Mouse (Mus musculus) left cerebral cortex, postnatal 10 days (tissue): Measurements from ENCODE around the gene Acot5. TPM values are rescaled to one million over a fixed set of nuclear protein-coding genes. Genes with fewer than 3 reads are reported as not detected.
A peak's percentile ranks its signal among the peaks of the same experiment; 100 is the strongest.
"Not testable (repeated sequence)": the region's sequence is repeated elsewhere in the genome, so short reads cannot be mapped to it uniquely, and the experiment has no call there.

ENCODE experiments used
- DNase-seq, 2 experiments: peaks; one replicate each; pipeline ENCODE4 v3.0.0; 2021 to 2022; ENCODE audit warnings: low spot score in 2 of 2, mixed read lengths in 1 of 2; ENCODE audit errors: extremely low spot score in 1 of 2
- intact Hi-C: fragments of 180-260 bp; cut with DNase I; formaldehyde crosslinking; loops from one replicate; pipeline ENCODE4 v1.15.1; 2025
- total RNA-seq, 2 experiments: library from RNA; stranded (reverse); gene quantifications; 2 replicates each; pipeline ENCODE4 v1.2.3; 2021

Gene Acot5
- 1 to 10 TPM; 3.6 to 3.9 TPM for total RNA-seq

- intact Hi-C loops, result no loop called here
- no peak for DNase-seq
Observed at GRCm38 (mm10) chr12:84068986-84069385, at the start of gene Acot5. Gene Acot5 (plus strand): TSS chr12:84069325.

DNA sequence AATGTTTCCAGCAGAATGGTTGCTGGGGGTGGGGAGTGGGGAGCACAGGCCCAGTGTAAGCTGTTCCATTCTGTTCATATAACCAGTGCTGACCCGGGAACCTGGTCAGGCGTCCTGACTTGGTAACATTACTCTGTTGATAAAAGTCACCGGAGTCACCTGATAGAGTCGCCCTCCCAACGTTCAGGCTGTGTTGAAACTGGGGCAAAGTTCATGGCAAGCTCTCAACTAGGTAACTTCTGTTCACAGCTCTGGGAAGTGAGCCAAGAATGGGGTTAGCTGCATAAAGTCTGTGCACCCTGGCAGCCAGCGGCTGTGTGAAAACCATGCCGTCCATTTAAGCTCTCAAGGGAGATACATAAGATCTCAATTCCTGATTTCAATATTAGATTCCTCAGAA is 48.6 kb upstream of the Acot5 start:
- peak in 1 of 2 experiments; percentile 62 for DNase-seq
- intact Hi-C loops, result not testable (repeated sequence)

DNA sequence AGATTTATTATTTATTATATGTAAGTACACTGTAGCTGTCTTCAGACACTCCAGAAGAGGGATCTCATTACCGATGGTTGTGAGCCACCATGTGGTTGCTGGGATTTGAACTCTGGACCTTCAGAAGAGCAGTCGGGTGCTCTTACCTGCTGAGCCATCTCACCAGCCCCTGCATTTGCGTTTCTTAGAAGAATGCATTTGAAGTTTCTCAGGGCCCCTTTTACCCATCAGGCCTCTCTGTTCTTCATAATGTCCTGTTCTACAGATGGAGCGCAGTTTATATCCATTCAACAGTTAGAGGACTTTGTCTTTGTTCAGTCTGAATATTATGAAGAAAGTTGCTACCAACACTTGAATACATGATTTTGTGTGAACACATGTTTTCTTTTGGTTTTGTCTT is 46.9 kb upstream of the Acot5 start:
- DNase-seq, intact Hi-C loops: not testable (repeated sequence)

- intact Hi-C loops, result no loop called here
- no peak for DNase-seq
Observed at GRCm38 (mm10) chr12:84023052-84023745, 45.9 kb upstream of the Acot5 start.

DNA sequence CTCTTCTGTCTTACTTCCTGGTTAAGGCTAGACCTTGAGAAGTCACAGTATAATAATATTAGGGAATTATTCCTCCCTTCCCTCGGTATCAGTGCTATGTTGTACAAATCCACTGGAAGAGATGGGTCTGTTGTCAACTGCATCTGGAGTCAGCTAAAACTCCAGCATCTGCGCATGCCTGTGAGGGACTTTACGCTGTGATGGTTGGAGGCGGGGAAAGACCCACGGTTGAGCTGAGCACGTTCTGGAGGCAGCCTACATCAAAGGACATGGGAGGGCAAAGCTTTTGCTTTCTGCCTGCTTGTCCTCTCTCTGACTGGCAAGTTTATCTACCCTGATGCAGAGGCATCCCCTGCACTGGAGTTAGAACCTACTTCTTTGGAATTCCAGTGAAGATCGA is 43.2 kb upstream of the Acot5 start:
- intact Hi-C loops, result no loop called here

DNA sequence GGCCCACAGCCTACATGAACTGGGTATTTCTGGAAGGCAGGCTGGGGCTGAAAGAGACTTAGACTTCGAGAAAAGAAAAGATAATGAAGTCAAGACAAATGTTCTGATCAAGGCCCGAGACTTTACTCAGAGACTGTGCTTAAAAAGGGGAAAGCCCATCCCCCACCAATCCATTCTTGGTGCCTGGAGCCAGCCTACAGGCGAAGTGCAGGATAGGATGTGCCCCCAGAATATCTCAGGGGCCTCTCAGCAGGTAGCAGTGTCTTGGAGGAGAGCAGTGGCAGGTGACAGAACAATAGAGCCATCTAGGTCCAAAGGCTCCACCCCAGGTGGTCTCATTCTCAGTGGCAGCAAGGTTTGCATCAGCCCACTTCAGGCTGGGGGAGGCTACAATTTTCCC is 40.8 kb upstream of the Acot5 start:
- intact Hi-C loops, result not testable (repeated sequence)

More for the DNA sequence above, 43.2 kb upstream of the Acot5 start:
- DNase-seq, result no peak

GRCm38 (mm10) chr12:84029043-84029442 is 40.1 kb upstream of the Acot5 start:
- DNase-seq, intact Hi-C loops: not testable (repeated sequence)

More for the DNA sequence above, 40.8 kb upstream of the Acot5 start:
- DNase-seq, result not testable (repeated sequence)

DNA sequence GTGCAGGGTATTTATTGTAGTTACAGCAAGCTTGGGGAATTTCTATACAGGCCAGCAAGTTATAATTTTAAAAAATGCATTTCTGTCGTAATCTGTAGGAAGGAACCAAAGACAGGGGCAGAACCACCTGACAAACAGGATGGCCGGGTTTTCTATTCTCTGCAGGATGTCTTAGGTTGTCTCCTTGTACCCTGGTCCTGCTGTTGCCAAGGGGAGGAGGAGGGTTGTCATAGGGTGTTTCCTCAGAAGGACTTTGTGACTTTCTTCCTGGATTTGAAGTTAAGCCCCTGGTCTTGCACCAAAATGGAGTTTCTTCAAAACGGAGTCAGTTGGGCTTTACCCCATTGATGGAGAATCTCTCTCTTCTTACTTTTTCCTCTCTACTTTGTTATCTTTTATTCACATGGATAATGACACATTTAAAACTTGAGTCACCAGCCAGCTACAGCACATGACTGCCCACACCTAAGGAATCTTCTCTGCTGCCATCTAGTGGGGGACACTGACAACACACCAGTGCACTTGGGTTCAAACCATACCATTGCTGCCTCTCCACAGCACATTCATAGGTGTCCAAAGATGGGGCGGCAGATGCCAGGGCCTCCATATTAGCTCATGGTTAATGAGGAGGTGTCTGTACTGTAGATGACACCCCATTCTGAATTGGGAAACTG is 38.3 kb upstream of the Acot5 start:
- intact Hi-C loops, result loop anchor here (5.0 kb wide), 1 partner anchor 43 kb away; the partner anchor contains the start of gene Acot2
- peak; percentile 58 to 65 for DNase-seq

GRCm38 (mm10) chr12:84032854-84033253 is 36.3 kb upstream of the Acot5 start:
- DNase-seq, result no peak
- intact Hi-C loops, result loop anchor here (5.0 kb wide), 1 partner anchor 46 kb away; the partner anchor contains the start of gene Acot2

DNA sequence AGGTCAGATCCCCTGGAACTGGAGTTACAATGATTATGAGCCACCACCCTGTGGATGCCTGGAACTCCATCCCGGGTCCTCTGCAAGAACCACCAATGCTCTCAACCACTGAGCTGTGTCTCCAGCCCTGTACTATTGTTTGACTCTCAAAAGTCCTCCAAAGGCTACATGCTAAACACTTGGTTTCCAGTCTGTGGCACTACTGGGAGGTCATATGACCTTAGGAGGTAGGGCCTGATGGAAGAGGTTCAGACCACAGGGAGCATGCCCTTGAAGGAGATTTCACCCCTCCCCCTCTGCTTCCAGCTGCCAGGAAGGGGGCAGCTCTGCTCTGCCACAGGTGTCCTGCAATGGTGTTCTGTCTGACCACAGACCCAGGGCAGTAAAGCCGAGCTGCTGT is 35.8 kb upstream of the Acot5 start:
- DNase-seq, result not testable (repeated sequence)
- intact Hi-C loops, result loop anchor here (5.0 kb wide), 1 partner anchor 46 kb away; the partner anchor contains the start of gene Acot2

GRCm38 (mm10) chr12:84034108-84034507 is 35.0 kb upstream of the Acot5 start:
- no peak for DNase-seq
- intact Hi-C loops, result loop anchor here (5.0 kb wide), 1 partner anchor 47 kb away; the partner anchor contains the start of gene Acot2

GRCm38 (mm10) chr12:84038241-84038640 is 30.9 kb upstream of the Acot5 start, which contains the start of gene Acot4:
Gene Acot4 (plus strand): TSS chr12:84038379.
- intact Hi-C loops, DNase-seq: not testable (repeated sequence)

DNA sequence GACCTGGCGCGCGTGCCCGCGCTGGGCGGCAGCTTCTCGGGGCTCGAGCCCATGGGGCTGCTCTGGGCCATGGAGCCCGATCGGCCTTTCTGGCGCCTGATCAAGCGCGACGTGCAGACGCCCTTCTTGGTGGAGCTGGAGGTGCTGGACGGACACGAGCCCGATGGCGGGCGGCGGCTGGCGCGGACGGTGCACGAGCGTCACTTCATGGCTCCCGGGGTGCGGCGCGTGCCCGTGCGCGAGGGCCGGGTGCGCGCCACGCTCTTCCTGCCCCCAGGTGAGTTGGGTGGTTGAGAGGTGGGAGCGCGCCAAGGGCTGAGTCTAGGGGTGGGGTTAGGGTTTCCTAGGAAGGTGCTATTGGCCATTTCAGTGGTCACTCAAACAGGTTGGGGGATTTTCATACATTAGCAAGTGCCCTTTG is 30.4 kb upstream of the Acot5 start, which contains the start of gene Gm49366:
Gm49366 (plus strand) TSS at position 245 of the 421 bp plus-strand sequence.
- DNase-seq, result peak in 1 of 2 experiments; percentile 40
- intact Hi-C loops, result not testable (repeated sequence)

DNA sequence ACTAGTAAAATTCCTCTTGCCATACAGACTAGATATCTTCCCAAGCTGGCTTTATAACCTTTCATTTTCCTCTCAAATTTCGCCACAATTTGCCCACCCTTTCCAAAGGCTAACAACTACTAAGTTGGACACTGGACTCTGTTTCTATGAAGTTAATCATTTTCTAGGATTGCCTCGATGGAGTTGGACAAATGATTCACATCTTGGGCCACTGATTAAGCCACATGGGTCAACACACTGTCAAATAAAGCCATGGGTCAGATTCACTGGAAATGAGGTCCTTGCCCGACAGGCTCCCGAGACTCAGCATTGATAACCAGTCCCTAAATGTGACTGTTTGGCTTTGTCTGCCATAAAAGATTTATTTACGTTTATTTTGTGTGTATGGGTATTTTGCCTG is 26.9 kb upstream of the Acot5 start:
- DNase-seq, result no peak
- intact Hi-C loops, result no loop called here

DNA sequence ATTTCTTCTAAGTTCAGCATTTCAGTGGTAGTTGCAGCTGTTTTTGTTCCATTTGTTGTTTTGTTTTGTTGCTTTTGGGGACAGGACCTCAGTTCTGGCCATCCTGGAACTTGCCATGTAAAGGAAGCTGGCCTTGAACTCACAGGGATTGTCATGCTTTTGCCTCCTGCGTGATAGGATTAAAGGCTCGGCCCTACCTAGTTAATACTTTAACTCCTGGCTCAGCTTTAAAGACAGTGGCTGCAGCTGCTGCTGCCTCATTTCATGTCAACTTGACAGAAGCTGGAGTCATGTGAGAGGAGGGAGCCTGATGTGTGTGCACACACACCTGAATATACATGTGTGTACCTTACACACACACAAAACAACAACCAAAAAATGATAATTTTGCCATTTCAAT is 25.1 kb upstream of the Acot5 start:
- no peak for DNase-seq
- intact Hi-C loops, result no loop called here

DNA sequence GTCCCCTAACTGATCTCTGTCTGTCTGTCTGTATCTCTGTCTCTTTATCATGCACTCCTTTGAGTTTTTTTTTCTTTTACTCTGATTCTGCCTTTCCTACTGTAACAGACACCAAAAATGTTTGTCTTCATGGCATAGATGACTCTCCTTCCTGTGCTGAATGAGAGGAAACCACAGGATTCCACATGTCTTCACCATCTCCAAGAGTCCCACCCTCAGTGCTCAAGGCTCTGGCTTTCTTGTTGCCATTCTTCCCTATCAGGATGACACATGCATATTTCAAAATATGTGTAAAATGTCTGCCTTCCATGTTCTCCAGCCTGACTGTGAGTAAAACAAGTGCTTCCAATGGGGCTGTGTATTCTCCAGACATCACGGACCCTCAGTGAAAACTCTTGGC is 22.2 kb upstream of the Acot5 start:
- intact Hi-C loops, result no loop called here
- DNase-seq, result no peak

- not testable (repeated sequence) for DNase-seq
- intact Hi-C loops, result loop anchor here (10.0 kb wide), 1 partner anchor 336 kb away; no protein-coding TSS in a partner anchor
Observed at GRCm38 (mm10) chr12:84050744-84051143, 18.4 kb upstream of the Acot5 start.

GRCm38 (mm10) chr12:84051937-84052474 is 17.1 kb upstream of the Acot5 start, which contains the start of gene Acot3:
Gene Acot3 (plus strand): TSS chr12:84052144.
- DNase-seq, result no peak
- intact Hi-C loops, result loop anchor here (10.0 kb wide), 1 partner anchor 337 kb away; no protein-coding TSS in a partner anchor

GRCm38 (mm10) chr12:84052609-84053008 is 16.5 kb upstream of the Acot5 start:
- DNase-seq, result no peak
- intact Hi-C loops, result loop anchor here (10.0 kb wide), 1 partner anchor 338 kb away; no protein-coding TSS in a partner anchor
